Mouse (Mus musculus) heart, adult 2 months (tissue): ENCODE data around the gene Arpc1a. TPM values are rescaled to one million over a fixed set of nuclear protein-coding genes. Genes with fewer than 3 reads are reported as not detected.
"Not testable (repeated sequence)": the region's sequence is repeated elsewhere in the genome, so short reads cannot be mapped to it uniquely, and the experiment has no call there.

Experiments
- DNase-seq, 2 experiments: peaks; one replicate each; pipeline ENCODE4 v3.0.0; 2021
- H3K27ac ChIP-seq: fragments of 200-600 bp; 2 replicates; pipeline ENCODE4 v1.8.1; 2022
- H3K27me3 ChIP-seq: fragments of 200-500 bp; 2 replicates; pipeline ENCODE4 v1.6.1; 2012; ENCODE audit warnings: mild to moderate bottlenecking, low read length, inconsistent platforms, mixed read lengths; ENCODE audit not compliant: control insufficient read depth, insufficient read depth
- H3K36me3 ChIP-seq: fragments of 200-500 bp; 2 replicates; pipeline ENCODE4 v1.6.1; 2012; ENCODE audit warnings: low read length, inconsistent platforms; ENCODE audit not compliant: control insufficient read depth, insufficient read depth
- H3K4me1 ChIP-seq: fragments of 200-500 bp; 2 replicates; pipeline ENCODE4 v1.6.1; 2011; ENCODE audit warnings: low read length; ENCODE audit not compliant: control insufficient read depth, insufficient read depth
- H3K4me3 ChIP-seq: fragments of 200-600 bp; 2 replicates; pipeline ENCODE4 v1.8.1; 2022
- H3K79me2 ChIP-seq: fragments of 200-500 bp; replicated peaks from 2 replicates; pipeline ENCODE4 v1.6.1; 2012; ENCODE audit warnings: mild to moderate bottlenecking, inconsistent platforms, low read length, moderate library complexity, mixed read lengths; ENCODE audit not compliant: control insufficient read depth, insufficient read depth
- H3K9ac ChIP-seq: fragments of 200-500 bp; 2 replicates; pipeline ENCODE4 v1.6.1; 2012; ENCODE audit warnings: low read depth, mild to moderate bottlenecking, control low read depth, inconsistent platforms, low read length, mixed read lengths
- CTCF ChIP-seq: fragments of 200-600 bp; IDR thresholded peaks from 2 replicates; pipeline ENCODE4 v1.8.1; 2022; ENCODE audit warnings: antibody characterized with exemption, mild to moderate bottlenecking, moderate library complexity
- EP300 ChIP-seq: fragments of 200-500 bp; IDR thresholded peaks from 2 replicates; pipeline ENCODE4 v1.6.1; 2011; ENCODE audit warnings: low read depth, low read length, control low read depth; ENCODE audit not compliant: insufficient read depth
- POLR2A ChIP-seq: fragments of 200-500 bp; IDR thresholded peaks from 2 replicates; pipeline ENCODE4 v1.6.1; 2011; ENCODE audit warnings: mild to moderate bottlenecking, low read depth, low read length, control low read depth; ENCODE audit not compliant: insufficient read depth
- WGBS: fragments of 180-500 bp; shearing (Covaris S2); methylation state at CpG from one replicate; pipeline ENCODE4 v1.1.7; 2018; 5-methylcytosine and 5-hydroxymethylcytosine counted together
- intact Hi-C: fragments of 180-260 bp; cut with DNase I; formaldehyde crosslinking; loops from one replicate; pipeline ENCODE4 v1.15.1; 2025
- long read RNA-seq: library from polyadenylated mRNA; stranded (forward); transcript quantifications from one replicate; pipeline ENCODE4 v2.0.0, GENCODE M21; 2021
- polyA plus RNA-seq: library from polyadenylated mRNA; depleted of rRNA; stranded (reverse); fragments of >200 nt; gene quantifications from 2 replicates; pipeline ENCODE4 v1.2.3, GENCODE M21; 2012; rRNA removed
- total RNA-seq, 2 experiments: library from RNA; stranded (reverse); gene quantifications; 2 replicates each; pipeline ENCODE4 v1.2.3; 2021

Gene Arpc1a
- total RNA-seq (10 to 100 TPM; 60.4 to 64.4 TPM), polyA plus RNA-seq (67.8 and 79.9 TPM in 2 replicates)
- long read RNA-seq, transcript Arpc1a-201 (10 exons, 1,632 nt): major isoform, 49 of 94 reads
- long read RNA-seq, partial matches to known transcripts: 39 of 94 reads
- long read RNA-seq, other reads (novel, unspliced or antisense): 5 of 94 reads

GRCm38 (mm10) chr5:145083632-145084451, at the start of gene Arpc1a, which contains the start of gene Kpna7:
Arpc1a (plus strand) TSS chr5:145083830.
Kpna7 (minus strand) TSS chr5:145084030.
- Histone ChIP-seq H3K27ac (peak within 1 kb of the TSS; percentile 88), H3K9ac (peak within 1 kb of the TSS; percentile 90), H3K36me3 (peaks cover 4% of the 10 kb centered on the region; the same call in 1 of the 2 replicates), H3K79me2 (peaks cover 10% of the 10 kb centered on the region), H3K4me3 (peak within 1 kb of the TSS; percentile 91), H3K4me1 (no peaks in the 10 kb centered on the region), H3K27me3 (no peaks in the 10 kb centered on the region)
- DNase-seq: peak; percentile 94 to 95
- intact Hi-C loops: loop anchor here (2.0 kb wide), 2 partner anchors 33 to 55 kb away; no protein-coding TSS in a partner anchor
- 2% methylated on average over 54 of the region's 54 CpGs for WGBS
- TF ChIP-seq POLR2A (peak; percentile 87), CTCF (no peak)

- no peaks in the 10 kb centered on the region for H3K27me3 ChIP-seq
- no peaks in the 10 kb centered on the region for H3K36me3 ChIP-seq
- 52% methylated on average over 4 of the region's 4 CpGs for WGBS
- no peaks in the 10 kb centered on the region for H3K4me1 ChIP-seq
- intact Hi-C loops: no loop called here
- H3K79me2 ChIP-seq: no peaks in the 10 kb centered on the region
- no peak overlapping the region for H3K27ac ChIP-seq
- H3K4me3 ChIP-seq: no peak overlapping the region
- peak; percentile 51 for TF ChIP-seq CTCF
- no peak for TF ChIP-seq POLR2A
- no peak for TF ChIP-seq EP300
- no peak overlapping the region for H3K9ac ChIP-seq
- DNase-seq: no peak
Observed at GRCm38 (mm10) chr5:145041628-145042027, 42.0 kb upstream of the Arpc1a start.

- H3K9ac ChIP-seq, H3K4me1 ChIP-seq, H3K27ac ChIP-seq, H3K36me3 ChIP-seq, H3K27me3 ChIP-seq, H3K4me3 ChIP-seq, H3K79me2 ChIP-seq, intact Hi-C loops, DNase-seq: not testable (repeated sequence)
- 24% methylated on average over 3 of the region's 3 CpGs for WGBS
Observed at GRCm38 (mm10) chr5:145042690-145043089, 40.9 kb upstream of the Arpc1a start, which contains the start of gene 1700018F24Rik. 1700018F24Rik (plus strand) TSS chr5:145042990.

GRCm38 (mm10) chr5:145054187-145054586, 29.4 kb upstream of the Arpc1a start:
- WGBS: 43% methylated on average over 3 of the region's 3 CpGs
- H3K4me1 ChIP-seq, H3K9ac ChIP-seq, H3K27ac ChIP-seq, intact Hi-C loops, H3K4me3 ChIP-seq, H3K36me3 ChIP-seq, H3K79me2 ChIP-seq, H3K27me3 ChIP-seq, DNase-seq: not testable (repeated sequence)

GRCm38 (mm10) chr5:145057907-145058306, 25.7 kb upstream of the Arpc1a start:
- Histone ChIP-seq H3K4me3 (no peak overlapping the region), H3K36me3 (no peaks in the 10 kb centered on the region), H3K9ac (no peak overlapping the region), H3K4me1 (no peaks in the 10 kb centered on the region), H3K27me3 (no peaks in the 10 kb centered on the region), H3K79me2 (no peaks in the 10 kb centered on the region), H3K27ac (no peak overlapping the region)
- intact Hi-C loops: no loop called here
- WGBS: 82% methylated on average over 8 of the region's 8 CpGs
- DNase-seq: no peak
- TF ChIP-seq POLR2A (no peak), CTCF (no peak), EP300 (no peak)

- H3K36me3 ChIP-seq: no peaks in the 10 kb centered on the region
- H3K4me1 ChIP-seq: no peaks in the 10 kb centered on the region
- H3K27ac ChIP-seq: no peak overlapping the region
- H3K9ac ChIP-seq: no peak overlapping the region
- no peaks in the 10 kb centered on the region for H3K79me2 ChIP-seq
- 87% methylated on average over 7 of the region's 7 CpGs for WGBS
- no peak for DNase-seq
- intact Hi-C loops: no loop called here
- H3K4me3 ChIP-seq: no peak overlapping the region
- H3K27me3 ChIP-seq: no peaks in the 10 kb centered on the region
- no peak for TF ChIP-seq POLR2A
- TF ChIP-seq EP300: no peak
- TF ChIP-seq CTCF: 0 out of 2 replicates have a peak, but pooled peaks have one; percentile 7
Observed at GRCm38 (mm10) chr5:145058722-145059121, 24.9 kb upstream of the Arpc1a start.
